Mouse (Mus musculus) liver, embryonic 14.5 days (tissue): ENCODE results near the gene Ptch1.

Experiments
- CTCF ChIP-seq: IDR thresholded peaks from 2 replicates; pipeline ENCODE4 v1.5.1; 2016; ENCODE audit warnings: antibody characterized with exemption, low read depth, control low read depth
- EP300 ChIP-seq: IDR thresholded peaks from 2 replicates; pipeline ENCODE4 v1.6.1; 2016; ENCODE audit warnings: antibody characterized with exemption, low read depth

GRCm38 (mm10) chr13:63475356-63475755, 98.0 kb downstream of the Ptch1 start:
- TF ChIP-seq CTCF: no peak
- no peak for TF ChIP-seq EP300
